9 mouse cellular contexts compared by ENCODE assay signal in the genomic region with DNA sequence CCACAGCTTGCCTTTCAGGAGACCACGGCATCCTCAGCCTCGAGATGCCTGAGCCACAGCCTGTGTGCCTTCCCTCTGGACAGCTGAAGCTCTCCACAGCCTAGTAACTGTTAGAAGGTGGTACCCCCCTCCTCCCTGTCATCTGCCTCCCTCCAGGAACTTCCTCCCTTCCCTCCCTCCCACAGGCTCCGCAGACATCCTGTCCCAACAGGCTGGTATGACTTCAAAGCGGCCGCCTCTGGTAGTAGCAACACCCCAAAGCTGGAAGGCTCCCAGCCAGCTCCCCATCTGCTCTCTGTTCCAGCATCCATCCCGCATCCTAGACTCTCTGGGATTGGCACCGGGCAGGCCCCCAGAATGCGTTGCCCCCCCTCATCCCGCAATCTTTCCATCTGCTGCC.
DNase-seq lines count a peak whose midpoint lies in the region; ATAC-seq lines count a peak whose summit lies in the region.
"Had no signal": no experiment of that assay in that cellular context is flagged by ENCODE, and none has a peak within 500 bp of the region (broad histone marks: within the 10 kb centered on the region; RNA-seq: fewer than 3 reads in every experiment).

No protein-coding gene starts in this region.

- WGBS in neural tube, embryonic 11.5 days: 10% methylated on average over 9 of the region's 9 CpGs
- WGBS in neural tube, embryonic 15.5 days: 16% methylated on average over 9 of the region's 9 CpGs
- WGBS in liver, embryonic 12.5 days (ENCODE audit: insufficient replicate concordance): 16% methylated on average over 9 of the region's 9 CpGs

- no peaks in the 10 kb centered on the region; the same call in 1 of the 2 replicates for H3K4me1 ChIP-seq in neural tube, embryonic 11.5 days (ENCODE audit: control insufficient read depth, insufficient read depth, low read length)
- H3K4me1 ChIP-seq in neural tube, embryonic 15.5 days: peaks cover 15% of the 10 kb centered on the region
- H3K4me1 ChIP-seq in liver, embryonic 12.5 days: peaks cover 10% of the 10 kb centered on the region; the same call in 1 of the 2 replicates

- 0 out of 2 replicates have a peak overlapping the region, but pooled peaks have one; percentile 12 for H3K4me2 ChIP-seq in neural tube, embryonic 11.5 days (ENCODE audit: low read depth)
- H3K4me2 ChIP-seq in neural tube, embryonic 15.5 days: no peak overlapping the region
- no peak overlapping the region for H3K4me2 ChIP-seq in liver, embryonic 12.5 days

- H3K27me3 ChIP-seq in neural tube, embryonic 11.5 days (ENCODE audit: control insufficient read depth, insufficient read depth, low read length): peaks cover 33% of the 10 kb centered on the region
- peaks cover 40% of the 10 kb centered on the region for H3K27me3 ChIP-seq in neural tube, embryonic 15.5 days (replicated peaks)
- peaks cover 62% of the 10 kb centered on the region for H3K27me3 ChIP-seq in liver, embryonic 12.5 days (replicated peaks)

- no peak overlapping the region for H3K27ac ChIP-seq in neural tube, embryonic 11.5 days (ENCODE audit: low read depth, low read length)
- H3K27ac ChIP-seq in neural tube, embryonic 15.5 days (replicated peaks): no peak overlapping the region
- H3K27ac ChIP-seq in liver, embryonic 12.5 days: no peak overlapping the region

- H3K4me3 ChIP-seq in neural tube, embryonic 11.5 days (ENCODE audit: low read depth, low read length): no peak overlapping the region
- no peak overlapping the region for H3K4me3 ChIP-seq in neural tube, embryonic 15.5 days (replicated peaks)
- H3K4me3 ChIP-seq in liver, embryonic 12.5 days: no peak overlapping the region
- H3K4me3 ChIP-seq: myocyte had no signal

- DNase-seq in neural tube, embryonic 11.5 days (ENCODE audit: low spot score): no peak
- peak; percentile 74 to 87 for DNase-seq in left cerebral cortex, adult 9 months (ENCODE audit: low spot score in 2 of 2)
- peak; percentile 83 to 86 for DNase-seq in right cerebral cortex, postnatal 36 days (ENCODE audit: low spot score in 2 of 2)
- DNase-seq in adipocyte (ENCODE audit: low spot score): no peak
- DNase-seq in heart, adult 9 months (ENCODE audit: low spot score in 2 of 2): no peak

- no peaks in the 10 kb centered on the region for H3K36me3 ChIP-seq in neural tube, embryonic 11.5 days (ENCODE audit: control insufficient read depth, insufficient read depth, low read length)
- 0 out of 2 replicates have a peak, but pooled peaks cover 6% of the 10 kb centered on the region for H3K36me3 ChIP-seq in neural tube, embryonic 15.5 days
- H3K36me3 ChIP-seq in liver, embryonic 12.5 days: no peaks in the 10 kb centered on the region

- H3K9me3 ChIP-seq in neural tube, embryonic 11.5 days (ENCODE audit: control insufficient read depth, low read length): no peaks in the 10 kb centered on the region
- H3K9me3 ChIP-seq in neural tube, embryonic 15.5 days (replicated peaks): no peaks in the 10 kb centered on the region
- no peaks in the 10 kb centered on the region for H3K9me3 ChIP-seq in liver, embryonic 12.5 days (replicated peaks)

- H3K9ac ChIP-seq in neural tube, embryonic 11.5 days (ENCODE audit: low read length): no peak overlapping the region
- no peak overlapping the region for H3K9ac ChIP-seq in neural tube, embryonic 15.5 days (replicated peaks)
- no peak overlapping the region for H3K9ac ChIP-seq in liver, embryonic 12.5 days

- no peak for ATAC-seq in neural tube, embryonic 11.5 days (ENCODE audit: insufficient read depth, low FRiP score, low TSS enrichment)
- ATAC-seq in neural tube, embryonic 15.5 days (ENCODE audit: low FRiP score): no peak
- ATAC-seq in frontal cortex, adult (ENCODE audit: low TSS enrichment): peak; percentile 78
- ATAC-seq in liver, embryonic 12.5 days: no peak

Comparison
In these comparisons a context has a peak if more than half of its experiments do, and no peak if none do; other contexts are left out.
1. DNase-seq: peak in left cerebral cortex, adult 9 months (2 of 2) and right cerebral cortex, postnatal 36 days (2 of 2); none in neural tube, embryonic 11.5 days (single experiment), adipocyte (single experiment) and heart, adult 9 months (0 of 2).